Mouse (Mus musculus) forebrain, postnatal 0 days (tissue): Measurements from ENCODE around the gene Ier5. TPM values are rescaled to one million over a fixed set of nuclear protein-coding genes. Genes with fewer than 3 reads are reported as not detected.

ENCODE experiments used
- ATAC-seq: fragments of 200-750 bp; cut with Nextera tagmentation; 2 replicates; pipeline ENCODE4 v1.8.0; 2017; ENCODE audit warnings: mild to moderate bottlenecking, moderate library complexity
- DNase-seq: peaks from one replicate; pipeline ENCODE4 v3.0.0-alpha.2; 2015
- H3K27ac ChIP-seq: fragments of 300-500 bp; sonication (generic); 2 replicates; pipeline ENCODE4 v1.5.1; 2014; ENCODE audit warnings: low read depth, mild to moderate bottlenecking, antibody characterized with exemption, low read length, moderate library complexity, mixed read lengths
- H3K27me3 ChIP-seq: fragments of 300-500 bp; sonication (generic); 2 replicates; pipeline ENCODE4 v1.6.1; 2014; ENCODE audit warnings: mild to moderate bottlenecking, low read length, mixed read lengths; ENCODE audit not compliant: insufficient read depth
- H3K36me3 ChIP-seq: fragments of 300-500 bp; sonication (generic); 2 replicates; pipeline ENCODE4 v1.6.1; 2014; ENCODE audit warnings: mild to moderate bottlenecking, moderate library complexity; ENCODE audit not compliant: insufficient read depth
- H3K4me1 ChIP-seq: fragments of 300-500 bp; sonication (generic); 2 replicates; pipeline ENCODE4 v1.6.1; 2014; ENCODE audit warnings: antibody characterized with exemption; ENCODE audit not compliant: insufficient read depth
- H3K4me2 ChIP-seq: fragments of 300-500 bp; sonication (generic); 2 replicates; pipeline ENCODE4 v1.6.1; 2014; ENCODE audit warnings: low read depth, mild to moderate bottlenecking, moderate library complexity
- H3K4me3 ChIP-seq: fragments of 300-500 bp; sonication (generic); 2 replicates; pipeline ENCODE4 v1.5.1; 2014; ENCODE audit warnings: low read depth, low read length, mixed read lengths
- H3K9ac ChIP-seq: fragments of 300-500 bp; sonication (generic); 2 replicates; pipeline ENCODE4 v1.6.1; 2014; ENCODE audit warnings: mild to moderate bottlenecking
- H3K9me3 ChIP-seq: fragments of 300-500 bp; sonication (generic); 2 replicates; pipeline ENCODE4 v1.6.1; 2016; ENCODE audit warnings: low read length
- CTCF ChIP-seq: sonication (generic); IDR thresholded peaks from 2 replicates; pipeline ENCODE4 v1.5.1; 2016; ENCODE audit warnings: antibody characterized with exemption, control low read depth, low read depth
- WGBS: fragments of 180-500 bp; shearing (Covaris S2); extraction: QIAGEN DNeasy Blood & Tissue Kit; methylation state at CpG from one replicate; pipeline ENCODE4 v1.1.7; 2014; 5-methylcytosine and 5-hydroxymethylcytosine counted together
- polyA plus RNA-seq: library from polyadenylated mRNA; unstranded; fragments of >200 nt; fragmentation: Nextera tagmentation; extraction: Ambion mirVana; gene quantifications from 2 replicates; pipeline ENCODE4 v1.2.1, GENCODE M21; 2015
- total RNA-seq: library from RNA; depleted of rRNA; stranded (reverse); fragments of >200 nt; gene quantifications from 2 replicates; pipeline ENCODE4 v1.2.3, GENCODE M21; 2014

The Ier5 gene
- total and polyA plus RNA-seq, 2 experiments from 2014 or later, result 9.4 to 46.0 TPM

- no peak overlapping the region for H3K27ac ChIP-seq
- peaks cover 11% of the 10 kb centered on the region; the same call in 1 of the 2 replicates for H3K4me1 ChIP-seq
- H3K9ac ChIP-seq, result no peak overlapping the region
- ATAC-seq (no peak), DNase-seq (no peak)
- no peaks in the 10 kb centered on the region for H3K36me3 ChIP-seq
- H3K9me3 ChIP-seq, result no peaks in the 10 kb centered on the region
- no peak for TF ChIP-seq CTCF
- H3K27me3 ChIP-seq, result no peaks in the 10 kb centered on the region
- no peak overlapping the region for H3K4me2 ChIP-seq
- WGBS, result 26% methylated on average over 6 of the region's 6 CpGs
- no peak overlapping the region for H3K4me3 ChIP-seq
Measured at GRCm38 (mm10) chr1:155054366-155054965, 45.0 kb downstream of the Ier5 start.

- Histone ChIP-seq H3K9ac (no peak overlapping the region), H3K4me1 (peaks cover 15% of the 10 kb centered on the region; the same call in 1 of the 2 replicates), H3K4me2 (no peak overlapping the region), H3K36me3 (no peaks in the 10 kb centered on the region), H3K27ac (peak overlapping the region; percentile 62), H3K4me3 (no peak overlapping the region), H3K9me3 (no peaks in the 10 kb centered on the region), H3K27me3 (no peaks in the 10 kb centered on the region)
- no peak for ATAC-seq
- no peak for DNase-seq
- TF ChIP-seq CTCF, result no peak
- WGBS, result 90% methylated on average over 1 of the region's 1 CpGs
Measured at GRCm38 (mm10) chr1:155053296-155053695, 46.1 kb downstream of the Ier5 start.

GRCm38 (mm10) chr1:155052761-155053166 is 46.7 kb downstream of the Ier5 start:
- Histone ChIP-seq H3K4me2 (no peak overlapping the region), H3K4me3 (no peak overlapping the region), H3K27me3 (no peaks in the 10 kb centered on the region), H3K36me3 (no peaks in the 10 kb centered on the region), H3K9me3 (no peaks in the 10 kb centered on the region), H3K27ac (peak overlapping the region; percentile 62), H3K9ac (0 out of 2 replicates have a peak overlapping the region, but pooled peaks have one; percentile 3), H3K4me1 (peaks cover 15% of the 10 kb centered on the region; the same call in 1 of the 2 replicates)
- ATAC-seq (no peak; the same call in 1 of the 2 replicates), DNase-seq (peak; percentile 36)
- TF ChIP-seq CTCF, result no peak
- 16% methylated on average over 9 of the region's 9 CpGs for WGBS

GRCm38 (mm10) chr1:155052131-155052760 is 47.2 kb downstream of the Ier5 start:
- TF ChIP-seq CTCF, result no peak
- no peaks in the 10 kb centered on the region for H3K27me3 ChIP-seq
- WGBS, result 6% methylated on average over 4 of the region's 4 CpGs
- H3K27ac ChIP-seq, result peak overlapping the region; percentile 62
- H3K9ac ChIP-seq, result 0 out of 2 replicates have a peak overlapping the region, but pooled peaks have one; percentile 3
- ATAC-seq, result peak; percentile 74; the same call in 1 of the 2 replicates
- DNase-seq, result peak; percentile 30
- H3K4me3 ChIP-seq, result no peak overlapping the region
- H3K36me3 ChIP-seq, result no peaks in the 10 kb centered on the region
- H3K9me3 ChIP-seq, result no peaks in the 10 kb centered on the region
- no peak overlapping the region for H3K4me2 ChIP-seq
- H3K4me1 ChIP-seq, result peaks cover 15% of the 10 kb centered on the region; the same call in 1 of the 2 replicates

- 23% methylated on average over 10 of the region's 10 CpGs for WGBS
- no peak overlapping the region for H3K9ac ChIP-seq
- H3K27me3 ChIP-seq, result no peaks in the 10 kb centered on the region
- H3K27ac ChIP-seq, result peak overlapping the region; percentile 62; the same call in 1 of the 2 replicates
- H3K4me3 ChIP-seq, result no peak overlapping the region
- ATAC-seq (no peak), DNase-seq (no peak)
- TF ChIP-seq CTCF, result no peak
- H3K36me3 ChIP-seq, result no peaks in the 10 kb centered on the region
- H3K4me2 ChIP-seq, result no peak overlapping the region
- peaks cover 15% of the 10 kb centered on the region; the same call in 1 of the 2 replicates for H3K4me1 ChIP-seq
- H3K9me3 ChIP-seq, result no peaks in the 10 kb centered on the region
Measured at GRCm38 (mm10) chr1:155051701-155052127, 47.7 kb downstream of the Ier5 start.

GRCm38 (mm10) chr1:155050897-155051592 is 48.4 kb downstream of the Ier5 start:
- DNase-seq (no peak), ATAC-seq (no peak)
- Histone ChIP-seq H3K4me3 (no peak overlapping the region), H3K9ac (no peak overlapping the region), H3K27ac (no peak overlapping the region), H3K4me2 (no peak overlapping the region), H3K27me3 (no peaks in the 10 kb centered on the region), H3K4me1 (peaks cover 15% of the 10 kb centered on the region; the same call in 1 of the 2 replicates), H3K9me3 (no peaks in the 10 kb centered on the region), H3K36me3 (no peaks in the 10 kb centered on the region)
- no peak for TF ChIP-seq CTCF
- WGBS, result 88% methylated on average over 9 of the region's 9 CpGs

GRCm38 (mm10) chr1:155050174-155050573 is 49.3 kb downstream of the Ier5 start:
- Histone ChIP-seq H3K36me3 (no peaks in the 10 kb centered on the region), H3K9ac (no peak overlapping the region), H3K27ac (no peak overlapping the region), H3K4me2 (no peak overlapping the region), H3K9me3 (no peaks in the 10 kb centered on the region), H3K27me3 (no peaks in the 10 kb centered on the region), H3K4me3 (no peak overlapping the region), H3K4me1 (peaks cover 15% of the 10 kb centered on the region; the same call in 1 of the 2 replicates)
- no peak for ATAC-seq
- DNase-seq, result no peak
- WGBS, result 62% methylated on average over 5 of the region's 5 CpGs
- TF ChIP-seq CTCF, result no peak
